Mouse (Mus musculus): ENCODE measurements at regions not wholly inside any gene's neighbourhood (a gene's known extent, or its start where the extent isn't known, plus 50 kb on each side); places are given as distances from the start of the nearest gene placed in this dataset.
"Not testable (repeated sequence)": the region's sequence is repeated elsewhere in the genome, so short reads cannot be mapped to it uniquely, and the experiment has no call there.

GRCm38 (mm10) chr10:45859137-45859536 lies 281.5 kb downstream of the Hace1 start:
- no peak for DNase-seq (ENCODE audit: low spot score in 2 of 2)

GRCm38 (mm10) chr10:45859909-45860308 lies 282.3 kb downstream of the Hace1 start:
- DNase-seq (ENCODE audit: low spot score in 2 of 2): no peak

GRCm38 (mm10) chr10:45860696-45861095 lies 283.1 kb downstream of the Hace1 start:
- DNase-seq (ENCODE audit: low spot score in 2 of 2): no peak

GRCm38 (mm10) chr10:45865793-45866192 lies 288.2 kb downstream of the Hace1 start:
- DNase-seq (ENCODE audit: low spot score in 2 of 2): no peak

- DNase-seq (ENCODE audit: low spot score in 2 of 2): no peak
Measured at GRCm38 (mm10) chr10:45866860-45867259, 289.2 kb downstream of the Hace1 start.

GRCm38 (mm10) chr10:45871028-45871427 lies 293.4 kb downstream of the Hace1 start:
- no peak for DNase-seq (ENCODE audit: low spot score in 2 of 2)

- no peak for DNase-seq (ENCODE audit: low spot score in 2 of 2)
Measured at GRCm38 (mm10) chr10:45872007-45872890, 294.6 kb downstream of the Hace1 start.

- peak in 1 of 2 experiments; percentile 4 for DNase-seq (ENCODE audit: low spot score in 2 of 2)
Measured at GRCm38 (mm10) chr10:45873805-45874780, 296.5 kb downstream of the Hace1 start.

GRCm38 (mm10) chr10:45875287-45875686 lies 297.7 kb downstream of the Hace1 start:
- DNase-seq (ENCODE audit: low spot score in 2 of 2): not testable (repeated sequence)

GRCm38 (mm10) chr10:45883745-45884144 lies 306.1 kb downstream of the Hace1 start:
- no peak for DNase-seq (ENCODE audit: low spot score in 2 of 2)

- no peak for DNase-seq (ENCODE audit: low spot score in 2 of 2)
Measured at GRCm38 (mm10) chr10:45886636-45887035, 309.0 kb downstream of the Hace1 start.

GRCm38 (mm10) chr10:45888835-45889234 lies 311.2 kb downstream of the Hace1 start:
- DNase-seq (ENCODE audit: low spot score in 2 of 2): peak; percentile 11 to 49

GRCm38 (mm10) chr10:45889381-45889951 lies 311.8 kb downstream of the Hace1 start:
- no peak for DNase-seq (ENCODE audit: low spot score in 2 of 2)

GRCm38 (mm10) chr10:45890088-45890626 lies 312.5 kb downstream of the Hace1 start:
- DNase-seq (ENCODE audit: low spot score in 2 of 2): no peak

GRCm38 (mm10) chr10:45892464-45892863 lies 314.8 kb downstream of the Hace1 start:
- no peak for DNase-seq (ENCODE audit: low spot score in 2 of 2)

- DNase-seq (ENCODE audit: low spot score in 2 of 2): no peak
Measured at GRCm38 (mm10) chr10:45893894-45894831, 316.5 kb downstream of the Hace1 start.

GRCm38 (mm10) chr10:45916928-45917327 lies 339.3 kb downstream of the Hace1 start:
- no peak for DNase-seq (ENCODE audit: low spot score in 2 of 2)

- no peak for DNase-seq (ENCODE audit: low spot score in 2 of 2)
Measured at GRCm38 (mm10) chr10:45925746-45926145, 348.1 kb downstream of the Hace1 start.

GRCm38 (mm10) chr10:45933631-45934310 lies 356.1 kb downstream of the Hace1 start:
- DNase-seq (ENCODE audit: low spot score in 2 of 2): no peak

- DNase-seq (ENCODE audit: low spot score in 2 of 2): no peak
Measured at GRCm38 (mm10) chr10:45957686-45958085, 380.1 kb downstream of the Hace1 start.

Data from urinary bladder, postnatal 36 days (tissue).